Mouse (Mus musculus) heart, adult 2 months (tissue): ENCODE measurements around the gene Bend5.

Experiments
- CTCF ChIP-seq: fragments of 200-600 bp; IDR thresholded peaks from 2 replicates; pipeline ENCODE4 v1.8.1; 2022; ENCODE audit warnings: antibody characterized with exemption, mild to moderate bottlenecking, moderate library complexity
- EP300 ChIP-seq: fragments of 200-500 bp; IDR thresholded peaks from 2 replicates; pipeline ENCODE4 v1.6.1; 2011; ENCODE audit warnings: low read depth, low read length, control low read depth; ENCODE audit not compliant: insufficient read depth
- POLR2A ChIP-seq: fragments of 200-500 bp; IDR thresholded peaks from 2 replicates; pipeline ENCODE4 v1.6.1; 2011; ENCODE audit warnings: mild to moderate bottlenecking, low read depth, low read length, control low read depth; ENCODE audit not compliant: insufficient read depth

DNA sequence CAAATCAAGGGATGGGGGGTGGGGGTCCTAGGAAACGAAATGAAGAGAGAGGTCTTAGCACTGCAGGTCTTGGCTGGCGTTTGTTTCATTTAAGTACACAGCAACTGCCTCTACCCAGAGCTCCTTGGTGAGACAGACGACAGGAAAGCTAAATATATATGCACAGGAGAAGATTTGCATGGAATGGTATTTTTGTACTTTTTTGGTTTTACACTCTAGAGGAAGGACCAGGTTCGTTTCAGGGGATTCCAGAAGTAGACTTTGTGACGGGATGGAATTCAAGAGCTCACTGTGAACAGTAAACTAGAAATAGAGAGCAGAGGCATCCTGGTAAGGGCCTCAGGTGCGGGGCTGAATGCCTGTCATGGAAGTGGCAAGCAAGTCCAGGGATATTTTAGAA lies 7.0 kb downstream of the Bend5 start:
- TF ChIP-seq CTCF (no peak), POLR2A (no peak), EP300 (no peak)
